Mouse (Mus musculus) liver, embryonic 16.5 days (tissue): ENCODE results near the gene Kmt5a. TPM values are rescaled to one million over a fixed set of nuclear protein-coding genes. Genes with fewer than 3 reads are reported as not detected.
"Not testable (repeated sequence)": the region's sequence is repeated elsewhere in the genome, so short reads cannot be mapped to it uniquely, and the experiment has no call there.

ENCODE experiments used
- ATAC-seq: fragments of 200-750 bp; cut with Nextera tagmentation; 2 replicates; pipeline ENCODE4 v1.8.0; 2017; ENCODE audit warnings: low read depth, mild to moderate bottlenecking, moderate number of reproducible peaks, moderate library complexity
- H3K27ac ChIP-seq: fragments of 300-500 bp; sonication (generic); 2 replicates; pipeline ENCODE4 v1.5.1; 2014; ENCODE audit warnings: mild to moderate bottlenecking, low read length
- H3K27me3 ChIP-seq: fragments of 300-500 bp; sonication (generic); 2 replicates; pipeline ENCODE4 v1.6.1; 2014; ENCODE audit warnings: low read depth, low read length, mixed read lengths; ENCODE audit not compliant: control insufficient read depth, insufficient read depth
- H3K36me3 ChIP-seq: fragments of 300-500 bp; sonication (generic); 2 replicates; pipeline ENCODE4 v1.6.1; 2014; ENCODE audit warnings: mild to moderate bottlenecking; ENCODE audit not compliant: control insufficient read depth, insufficient read depth
- H3K4me1 ChIP-seq: fragments of 300-500 bp; sonication (generic); 2 replicates; pipeline ENCODE4 v1.6.1; 2014; ENCODE audit warnings: low read depth, low read length, mixed read lengths; ENCODE audit not compliant: control insufficient read depth
- H3K4me2 ChIP-seq: fragments of 300-500 bp; sonication (generic); 2 replicates; pipeline ENCODE4 v1.6.1; 2014; ENCODE audit warnings: low read depth, low read length, mixed read lengths
- H3K4me3 ChIP-seq: fragments of 300-500 bp; sonication (generic); 2 replicates; pipeline ENCODE4 v1.5.1; 2014; ENCODE audit warnings: low read depth, mild to moderate bottlenecking, low read length
- H3K9ac ChIP-seq: fragments of 300-500 bp; sonication (generic); 2 replicates; pipeline ENCODE4 v1.6.1; 2014; ENCODE audit warnings: low read depth, low read length
- H3K9me3 ChIP-seq: fragments of 300-500 bp; sonication (generic); replicated peaks from 2 replicates; pipeline ENCODE4 v1.6.1; 2016; ENCODE audit warnings: low read length; ENCODE audit not compliant: control insufficient read depth
- WGBS: fragments of 180-500 bp; shearing (Covaris S2); extraction: QIAGEN DNeasy Blood & Tissue Kit; methylation state at CpG from one replicate; pipeline ENCODE4 v1.1.7; 2014; ENCODE audit not compliant: insufficient replicate concordance; 5-methylcytosine and 5-hydroxymethylcytosine counted together
- polyA plus RNA-seq: library from polyadenylated mRNA; unstranded; fragments of >200 nt; fragmentation: Nextera tagmentation; extraction: Ambion mirVana; gene quantifications from 2 replicates; pipeline ENCODE4 v1.2.1, GENCODE M21; 2015

Kmt5a gene
- polyA plus RNA-seq, 1 experiment from 2014 or later: 41.5 TPM

- H3K27me3 ChIP-seq: no peaks in the 10 kb centered on the region
- H3K4me1 ChIP-seq: peaks cover 37% of the 10 kb centered on the region
- no peak overlapping the region for H3K9ac ChIP-seq
- H3K9me3 ChIP-seq: no peaks in the 10 kb centered on the region
- peaks cover 80% of the 10 kb centered on the region for H3K36me3 ChIP-seq
- H3K27ac ChIP-seq: no peak overlapping the region; the same call in 1 of the 2 replicates
- no peak overlapping the region for H3K4me2 ChIP-seq
- no peak for ATAC-seq
- 85% methylated on average over 13 of the region's 13 CpGs for WGBS
- no peak overlapping the region for H3K4me3 ChIP-seq
These were observed 13.8 kb downstream of the Kmt5a start for GRCm38 (mm10) chr5:124453339-124454081.

GRCm38 (mm10) chr5:124454082-124454419, 14.3 kb downstream of the Kmt5a start:
- no peak for ATAC-seq
- Histone ChIP-seq H3K4me1 (peaks cover 31% of the 10 kb centered on the region), H3K36me3 (peaks cover 85% of the 10 kb centered on the region), H3K4me3 (no peak overlapping the region), H3K27ac (no peak overlapping the region), H3K4me2 (no peak overlapping the region), H3K9ac (no peak overlapping the region), H3K9me3 (no peaks in the 10 kb centered on the region), H3K27me3 (no peaks in the 10 kb centered on the region)
- 89% methylated on average over 1 of the region's 1 CpGs for WGBS

- H3K4me1 ChIP-seq: peaks cover 5% of the 10 kb centered on the region
- no peak overlapping the region for H3K4me3 ChIP-seq
- H3K27me3 ChIP-seq: no peaks in the 10 kb centered on the region
- H3K9me3 ChIP-seq: no peaks in the 10 kb centered on the region
- ATAC-seq: no peak
- 93% methylated on average over 6 of the region's 6 CpGs for WGBS
- no peak overlapping the region for H3K4me2 ChIP-seq
- peaks cover 80% of the 10 kb centered on the region for H3K36me3 ChIP-seq
- H3K27ac ChIP-seq: no peak overlapping the region
- H3K9ac ChIP-seq: no peak overlapping the region
These were observed 17.0 kb downstream of the Kmt5a start for GRCm38 (mm10) chr5:124456762-124457161.

GRCm38 (mm10) chr5:124460922-124461321, 21.2 kb downstream of the Kmt5a start:
- not testable (repeated sequence) for H3K4me3 ChIP-seq, H3K9me3 ChIP-seq, H3K27ac ChIP-seq, H3K27me3 ChIP-seq, ATAC-seq, H3K4me2 ChIP-seq, H3K4me1 ChIP-seq, H3K9ac ChIP-seq
- H3K36me3 ChIP-seq: peaks cover 57% of the 10 kb centered on the region
- 93% methylated on average over 14 of the region's 14 CpGs for WGBS

GRCm38 (mm10) chr5:124462297-124463025, 22.7 kb downstream of the Kmt5a start:
- no peaks in the 10 kb centered on the region for H3K4me1 ChIP-seq
- no peaks in the 10 kb centered on the region for H3K27me3 ChIP-seq
- H3K9me3 ChIP-seq: no peaks in the 10 kb centered on the region
- H3K27ac ChIP-seq: no peak overlapping the region
- 87% methylated on average over 8 of the region's 8 CpGs for WGBS
- no peak overlapping the region for H3K4me3 ChIP-seq
- no peak for ATAC-seq
- H3K9ac ChIP-seq: no peak overlapping the region
- no peak overlapping the region for H3K4me2 ChIP-seq
- H3K36me3 ChIP-seq: peaks cover 45% of the 10 kb centered on the region

- Histone ChIP-seq H3K4me1 (no peaks in the 10 kb centered on the region), H3K36me3 (peaks cover 35% of the 10 kb centered on the region), H3K9me3 (no peaks in the 10 kb centered on the region), H3K4me3 (no peak overlapping the region), H3K27me3 (no peaks in the 10 kb centered on the region), H3K4me2 (no peak overlapping the region), H3K9ac (no peak overlapping the region), H3K27ac (no peak overlapping the region)
- 89% methylated on average over 5 of the region's 5 CpGs for WGBS
- no peak for ATAC-seq
These were observed 23.7 kb downstream of the Kmt5a start for GRCm38 (mm10) chr5:124463462-124463861.

- Histone ChIP-seq H3K36me3 (peaks cover 21% of the 10 kb centered on the region), H3K27me3 (no peaks in the 10 kb centered on the region), H3K4me1 (no peaks in the 10 kb centered on the region), H3K27ac (no peak overlapping the region), H3K9me3 (no peaks in the 10 kb centered on the region), H3K9ac (no peak overlapping the region), H3K4me3 (no peak overlapping the region), H3K4me2 (no peak overlapping the region)
- no peak for ATAC-seq
These were observed 25.2 kb downstream of the Kmt5a start for GRCm38 (mm10) chr5:124464905-124465304.

GRCm38 (mm10) chr5:124467766-124468165, 28.0 kb downstream of the Kmt5a start:
- peaks cover 4% of the 10 kb centered on the region for H3K36me3 ChIP-seq
- no peak overlapping the region for H3K9ac ChIP-seq
- H3K27ac ChIP-seq: no peak overlapping the region
- ATAC-seq: no peak
- WGBS: 61% methylated on average over 1 of the region's 1 CpGs
- no peak overlapping the region for H3K4me3 ChIP-seq
- no peak overlapping the region for H3K4me2 ChIP-seq
- no peaks in the 10 kb centered on the region for H3K9me3 ChIP-seq
- H3K4me1 ChIP-seq: no peaks in the 10 kb centered on the region
- no peaks in the 10 kb centered on the region for H3K27me3 ChIP-seq

- Histone ChIP-seq H3K4me2 (no peak overlapping the region), H3K36me3 (peaks cover 3% of the 10 kb centered on the region), H3K27me3 (no peaks in the 10 kb centered on the region), H3K9me3 (no peaks in the 10 kb centered on the region), H3K4me3 (no peak overlapping the region), H3K9ac (no peak overlapping the region), H3K4me1 (no peaks in the 10 kb centered on the region), H3K27ac (no peak overlapping the region)
- WGBS: 78% methylated on average over 7 of the region's 7 CpGs
- ATAC-seq: no peak
These were observed 28.6 kb downstream of the Kmt5a start for GRCm38 (mm10) chr5:124468365-124468764.
